Mouse (Mus musculus): ENCODE results near the gene Krt8.

Krt8 gene

DNA sequence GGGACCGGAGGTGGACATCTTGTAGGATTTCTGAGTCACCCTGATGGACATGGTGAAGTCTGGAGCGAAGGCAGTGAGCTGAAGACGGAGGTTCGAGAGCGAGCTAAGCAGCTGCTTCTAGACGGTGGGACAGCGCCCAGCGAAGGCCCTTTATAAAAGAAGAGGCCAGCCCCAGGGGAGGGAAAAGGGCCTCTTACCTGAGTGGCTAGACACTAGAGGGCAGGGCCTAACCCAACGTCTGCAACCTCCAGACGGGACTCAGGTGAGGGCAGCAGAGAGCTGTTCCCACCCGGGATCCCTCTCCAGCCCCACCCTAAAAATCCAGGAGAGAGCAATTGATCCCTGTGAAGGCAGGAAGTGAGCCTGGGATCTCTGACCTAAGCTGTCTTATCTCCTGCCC, at the start of gene Krt8:
Krt8 (minus strand) TSS at position 294 of the 400 bp plus-strand sequence.
- no peak for DNase-seq (ENCODE audit: low spot score)

- DNase-seq (ENCODE audit: low spot score): peak; percentile 28
These were observed 47.8 kb upstream of the Krt8 start for GRCm38 (mm10) chr15:102051920-102052683.

- DNase-seq (ENCODE audit: low spot score): no peak
These were observed 45.6 kb upstream of the Krt8 start for GRCm38 (mm10) chr15:102049871-102050270.

GRCm38 (mm10) chr15:102048006-102048405, 43.7 kb upstream of the Krt8 start:
- DNase-seq (ENCODE audit: low spot score): no peak

DNA sequence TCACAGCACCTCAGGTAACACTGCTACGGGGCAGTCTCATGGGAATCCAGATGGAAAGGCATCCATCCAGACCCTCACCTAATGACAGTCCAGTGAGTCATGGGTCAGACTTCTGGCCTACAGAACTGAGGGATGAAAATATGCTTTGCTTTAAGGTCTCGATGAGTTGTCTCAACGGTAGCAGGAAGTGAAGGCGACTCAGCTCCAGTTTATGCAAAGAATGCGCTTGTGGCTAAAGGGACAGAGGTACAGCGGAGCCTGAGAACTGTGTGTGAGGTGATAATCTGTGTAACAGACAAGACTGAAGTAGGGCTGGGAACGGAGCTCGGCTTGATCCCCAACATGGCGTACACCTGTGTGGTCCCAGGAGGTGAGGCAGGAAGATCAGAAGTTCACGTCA, 41.4 kb upstream of the Krt8 start:
- no peak for DNase-seq (ENCODE audit: low spot score)

- DNase-seq (ENCODE audit: low spot score): no peak
These were observed 40.5 kb upstream of the Krt8 start for GRCm38 (mm10) chr15:102044745-102045144.

GRCm38 (mm10) chr15:102041951-102042350, 37.7 kb upstream of the Krt8 start:
- no peak for DNase-seq (ENCODE audit: low spot score)

DNA sequence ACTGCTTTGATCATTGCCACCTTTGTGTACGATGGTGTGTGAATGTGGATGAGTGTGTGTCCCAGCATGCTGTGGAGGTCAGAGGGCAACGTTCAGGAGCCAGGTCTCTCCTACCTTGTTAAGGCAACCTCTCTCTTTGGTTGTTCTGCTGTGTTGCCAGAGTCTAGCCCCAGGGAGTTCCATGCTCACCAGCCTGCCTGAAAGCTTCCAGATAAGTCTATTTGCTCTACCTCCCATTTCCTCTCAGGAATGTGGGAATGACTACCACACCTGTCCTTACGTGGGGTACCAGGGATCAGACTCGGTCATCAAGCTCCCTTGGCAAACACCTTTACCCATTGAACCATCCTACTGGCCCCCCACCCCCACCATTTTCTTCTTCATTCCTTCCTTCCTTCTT, 36.0 kb upstream of the Krt8 start:
- DNase-seq (ENCODE audit: low spot score): no peak

GRCm38 (mm10) chr15:102034121-102035053, 30.1 kb upstream of the Krt8 start:
- DNase-seq (ENCODE audit: low spot score): no peak

DNA sequence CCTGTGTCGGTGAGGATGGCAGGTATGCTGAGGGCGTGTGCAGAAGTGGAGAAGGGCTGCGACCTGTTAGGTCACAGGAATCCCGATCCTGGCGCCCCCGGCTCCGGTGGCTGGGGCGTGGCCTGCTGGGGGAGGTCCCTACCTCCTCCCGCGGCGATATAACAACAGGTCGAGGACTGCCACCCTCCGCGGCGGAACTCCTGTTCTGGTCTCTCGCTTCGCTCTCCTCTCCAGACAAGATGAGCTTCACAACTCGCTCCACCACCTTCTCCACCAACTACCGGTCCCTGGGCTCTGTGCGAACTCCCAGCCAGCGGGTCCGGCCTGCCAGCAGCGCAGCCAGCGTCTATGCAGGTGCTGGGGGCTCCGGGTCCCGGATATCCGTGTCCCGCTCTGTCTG, 23.8 kb upstream of the Krt8 start, which contains the start of gene Krt18:
Krt18 (plus strand) TSS at position 141 of the 400 bp plus-strand sequence.
- DNase-seq (ENCODE audit: low spot score): no peak

DNA sequence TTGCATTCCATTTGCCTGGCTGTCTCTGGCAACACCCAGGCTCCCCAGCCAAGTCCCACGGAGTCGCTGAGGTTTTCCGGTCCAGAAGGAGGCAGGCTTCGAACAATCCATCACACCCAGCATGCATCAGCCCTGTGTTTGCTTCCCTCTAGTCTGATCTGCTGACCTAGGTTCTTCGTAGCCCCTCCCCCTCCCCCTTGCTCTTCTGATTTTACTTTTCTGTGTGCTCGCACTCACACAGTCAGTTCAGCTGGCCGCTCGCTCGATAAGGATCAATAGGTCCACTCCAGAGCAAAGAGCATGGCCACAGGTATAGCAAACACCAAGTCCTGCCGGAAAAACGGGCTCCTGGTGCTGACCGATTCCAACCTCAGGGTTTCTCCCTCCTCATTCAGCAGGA, 22.1 kb upstream of the Krt8 start:
- DNase-seq (ENCODE audit: low spot score): no peak

GRCm38 (mm10) chr15:102025136-102025872, 21.0 kb upstream of the Krt8 start:
- no peak for DNase-seq (ENCODE audit: low spot score)

DNA sequence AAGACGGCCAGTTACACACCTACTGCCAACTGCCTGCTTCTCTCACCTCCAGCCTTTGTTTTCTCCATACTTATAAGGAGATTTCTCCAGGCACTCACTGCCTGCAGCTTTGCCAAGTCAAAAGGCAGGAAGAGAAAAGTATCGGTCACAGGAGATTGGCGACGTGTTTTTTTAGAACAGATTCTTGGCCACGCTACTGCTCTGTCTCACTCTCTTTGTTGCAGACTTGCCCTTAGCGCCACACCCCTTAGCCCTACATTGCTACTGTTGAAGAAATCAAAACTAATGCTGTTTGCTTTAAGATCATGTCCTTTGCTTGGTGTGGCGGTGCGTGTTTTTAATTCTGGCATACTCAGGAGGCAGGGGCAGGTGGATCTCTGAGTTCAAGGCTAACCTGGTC, 19.6 kb upstream of the Krt8 start:
- DNase-seq (ENCODE audit: low spot score): no peak

DNA sequence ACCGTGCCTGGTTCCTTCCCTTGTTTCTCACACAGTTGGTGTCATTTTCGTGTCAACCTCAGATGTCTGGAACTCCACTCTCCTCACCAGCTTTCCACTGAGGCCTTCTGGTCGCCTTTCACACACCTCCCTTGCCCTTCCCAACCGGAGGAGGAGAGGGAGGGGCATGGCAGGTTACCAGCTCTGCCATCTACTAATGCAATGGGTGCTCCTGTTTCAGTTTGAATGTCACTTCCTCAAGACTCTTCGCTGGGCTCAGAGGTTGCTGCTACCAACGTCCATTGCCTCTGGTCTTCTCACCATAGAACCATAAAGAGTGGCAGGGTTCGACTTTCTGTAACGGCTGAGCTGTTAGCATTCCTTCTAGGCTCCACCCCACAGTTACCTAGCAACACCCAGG, 18.2 kb upstream of the Krt8 start:
- no peak for DNase-seq (ENCODE audit: low spot score)

GRCm38 (mm10) chr15:102017918-102018463, 13.7 kb upstream of the Krt8 start:
- no peak for DNase-seq (ENCODE audit: low spot score)

- DNase-seq (ENCODE audit: low spot score): no peak
These were observed 12.5 kb upstream of the Krt8 start for GRCm38 (mm10) chr15:102016787-102017186.

GRCm38 (mm10) chr15:102016096-102016495, 11.8 kb upstream of the Krt8 start:
- no peak for DNase-seq (ENCODE audit: low spot score)

DNA sequence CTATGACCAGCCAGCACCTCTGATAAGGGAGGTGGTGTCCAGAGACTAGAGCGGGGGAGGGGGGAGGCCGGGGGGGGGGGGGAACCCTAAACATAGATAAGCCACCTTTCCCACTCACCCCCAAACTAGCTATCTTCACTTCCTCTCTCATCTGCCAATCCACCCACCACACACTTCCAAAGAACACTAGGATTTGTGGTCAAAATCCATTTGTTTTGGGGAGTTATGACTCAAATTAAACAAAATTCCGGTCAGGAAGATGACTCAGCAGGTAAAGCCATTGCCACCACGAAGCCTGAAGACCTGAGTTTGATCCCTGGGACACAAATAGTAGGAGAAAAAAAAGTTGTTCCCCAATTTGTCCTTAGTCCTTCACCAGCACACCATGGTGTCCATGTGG, 10.6 kb upstream of the Krt8 start:
- no peak for DNase-seq (ENCODE audit: low spot score)

- no peak for DNase-seq (ENCODE audit: low spot score)
These were observed 9.4 kb upstream of the Krt8 start for GRCm38 (mm10) chr15:102013651-102014050.

DNA sequence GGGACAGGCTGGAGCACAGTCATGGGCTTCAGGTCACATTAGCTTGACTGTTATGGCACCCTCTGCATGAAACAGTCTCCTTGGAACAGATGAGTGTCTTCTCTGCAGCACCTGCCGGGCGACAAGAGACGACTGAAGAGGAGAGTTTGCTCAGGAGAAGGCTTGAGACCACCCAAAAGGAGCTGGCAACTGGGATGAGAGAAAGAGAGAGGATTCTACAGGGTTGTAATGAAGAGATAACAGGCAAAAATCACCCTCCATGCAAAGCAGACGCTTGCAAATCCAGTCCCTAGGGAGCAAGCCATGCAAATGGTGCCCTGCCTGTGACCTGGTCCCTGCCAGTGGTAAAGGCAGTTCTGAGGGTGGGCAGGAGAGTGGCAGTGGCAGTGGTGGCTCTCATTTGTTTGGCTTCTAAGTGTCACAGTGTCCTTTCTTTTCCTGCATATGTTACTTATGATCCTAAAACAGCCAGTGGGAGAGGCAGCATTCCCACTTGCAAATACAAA, 8.0 kb upstream of the Krt8 start:
- DNase-seq (ENCODE audit: low spot score): no peak

DNA sequence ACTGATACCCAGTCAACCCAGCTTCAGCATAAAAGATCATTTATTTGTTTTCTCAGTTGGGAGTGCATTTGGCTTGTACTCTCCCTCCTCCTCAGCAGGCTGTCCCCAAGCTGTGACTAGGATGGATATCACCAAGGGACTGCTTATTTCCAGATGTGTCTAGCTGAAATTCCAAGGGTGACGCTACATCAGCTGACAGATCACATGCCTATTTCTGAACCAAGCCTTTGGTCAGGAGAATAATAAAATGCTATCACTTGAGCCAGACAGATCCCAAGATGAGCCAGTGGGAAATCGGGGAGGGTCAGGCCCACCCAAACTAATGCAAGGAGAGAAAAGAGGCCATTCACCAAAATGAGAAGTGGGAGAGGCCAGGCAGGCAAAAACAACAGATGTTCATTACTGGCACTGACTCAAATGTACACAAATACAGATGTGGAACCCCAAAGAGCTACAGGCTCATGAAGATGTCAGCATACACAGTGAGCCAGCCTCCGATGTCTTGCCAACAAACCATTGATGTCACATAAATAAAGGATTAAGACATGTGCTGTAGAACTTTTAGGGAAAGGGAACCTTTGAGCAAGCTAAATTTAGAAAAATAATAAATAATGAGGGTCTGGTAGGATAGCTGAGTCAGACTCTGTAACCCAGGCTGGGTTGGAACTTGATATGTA, 6.4 kb upstream of the Krt8 start:
- DNase-seq (ENCODE audit: low spot score): no peak

Data from ovary, postnatal 10 days (tissue).